Mouse (Mus musculus) ES-Bruce4 (cell line): ENCODE results near the gene Fmnl2.

Source experiments
- CTCF ChIP-seq: IDR thresholded peaks from one replicate; pipeline ENCODE4 v1.8.1; 2011; ENCODE audit warnings: low read depth, low read length
- EP300 ChIP-seq: IDR thresholded peaks from 2 replicates; pipeline ENCODE4 v1.6.1; 2011; ENCODE audit warnings: low read depth, low read length; ENCODE audit not compliant: insufficient read depth
- POLR2A ChIP-seq: IDR thresholded peaks from one replicate; pipeline ENCODE4 v1.8.1; 2011; ENCODE audit warnings: low read length; ENCODE audit not compliant: insufficient read depth

- TF ChIP-seq EP300 (no peak), POLR2A (no peak), CTCF (no peak)
Measured at GRCm38 (mm10) chr2:53038253-53038652, 180.6 kb downstream of the Fmnl2 start.
